Mouse (Mus musculus) monocyte, adult 5-6 weeks (primary cell): Measurements from ENCODE around the gene Ifnlr1. TPM values are rescaled to one million over a fixed set of nuclear protein-coding genes. Genes with fewer than 3 reads are reported as not detected.
"Not testable (repeated sequence)": the region's sequence is repeated elsewhere in the genome, so short reads cannot be mapped to it uniquely, and the experiment has no call there.

Experiments used
- ATAC-seq: fragments of 153-309, 156-312 bp; replicated peaks from 2 replicates; pipeline ENCODE4 v1.8.0; 2017; ENCODE audit warnings: mild to moderate bottlenecking; ENCODE audit not compliant: low TSS enrichment, insufficient number of reproducible peaks, severe bottlenecking, poor library complexity, low FRiP score
- total RNA-seq: library from RNA; stranded (forward); fragments of 200-1000, 200-491, 200-594 nt; gene quantifications from 3 replicates; pipeline ENCODE4 v1.2.3, GENCODE M21; 2017

Ifnlr1 gene
- total RNA-seq: 0.53 TPM in 1 of 3 replicates, not detected in the others

GRCm38 (mm10) chr4:135685906-135686567 lies at the start of gene Ifnlr1:
TSS of gene Ifnlr1 (plus strand) at chr4:135686287.
- no peak for ATAC-seq

- ATAC-seq: not testable (repeated sequence)
These were observed 44.6 kb upstream of the Ifnlr1 start for GRCm38 (mm10) chr4:135641302-135642079.

GRCm38 (mm10) chr4:135645022-135645637 lies 41.0 kb upstream of the Ifnlr1 start:
- ATAC-seq: no peak

DNA sequence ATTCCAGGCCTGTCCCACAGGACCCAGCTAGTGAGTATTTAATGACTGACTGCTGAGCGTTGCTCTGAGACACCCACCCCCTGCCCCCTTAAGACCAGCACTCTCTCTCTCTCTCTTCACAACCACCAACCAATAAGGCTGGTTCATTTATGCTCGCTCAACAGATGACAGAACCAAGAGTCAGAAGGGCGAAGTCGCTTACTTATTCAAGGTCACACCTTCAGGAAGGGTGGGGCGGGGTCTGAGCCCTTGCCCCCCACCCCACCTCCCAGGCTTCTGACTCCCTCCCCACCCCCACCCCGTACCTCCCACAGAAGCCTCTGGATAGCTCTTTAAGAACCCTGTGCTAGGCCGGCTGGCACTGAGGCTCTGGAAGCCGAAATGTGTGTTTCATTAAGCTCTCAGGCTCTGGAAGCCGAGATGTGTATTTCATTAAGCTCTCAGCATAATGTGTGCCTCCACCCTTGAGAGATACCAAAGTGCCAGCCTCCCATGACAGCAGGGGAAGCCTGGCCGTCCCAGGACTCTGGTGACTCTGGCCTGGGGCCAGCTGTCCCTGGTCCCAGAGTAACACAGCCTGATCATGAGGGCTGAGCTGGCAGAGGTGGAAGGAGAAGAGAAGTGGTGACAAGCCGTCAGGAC lies 33.0 kb upstream of the Ifnlr1 start:
- ATAC-seq: no peak

DNA sequence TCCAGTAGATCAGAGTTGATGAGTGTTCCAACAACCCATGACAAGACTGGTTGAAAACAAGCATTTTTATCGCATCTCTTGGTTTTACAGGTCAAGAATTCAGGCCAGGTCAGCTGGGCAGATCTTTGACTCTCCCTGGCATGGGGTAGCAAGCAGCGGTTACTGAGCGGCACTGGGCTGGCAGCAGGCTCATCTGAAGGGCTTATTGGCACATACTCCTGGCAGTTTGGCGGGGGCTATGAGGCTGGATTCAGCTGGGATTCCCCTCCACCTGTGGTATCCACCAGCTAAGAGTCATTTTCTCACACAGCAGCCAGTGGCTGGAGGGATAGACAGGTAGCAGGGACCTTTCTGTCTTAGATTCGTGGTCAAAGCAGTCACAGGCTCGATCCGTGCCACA lies 32.1 kb upstream of the Ifnlr1 start:
- no peak for ATAC-seq

GRCm38 (mm10) chr4:135655499-135655898 lies 30.6 kb upstream of the Ifnlr1 start:
- no peak for ATAC-seq

DNA sequence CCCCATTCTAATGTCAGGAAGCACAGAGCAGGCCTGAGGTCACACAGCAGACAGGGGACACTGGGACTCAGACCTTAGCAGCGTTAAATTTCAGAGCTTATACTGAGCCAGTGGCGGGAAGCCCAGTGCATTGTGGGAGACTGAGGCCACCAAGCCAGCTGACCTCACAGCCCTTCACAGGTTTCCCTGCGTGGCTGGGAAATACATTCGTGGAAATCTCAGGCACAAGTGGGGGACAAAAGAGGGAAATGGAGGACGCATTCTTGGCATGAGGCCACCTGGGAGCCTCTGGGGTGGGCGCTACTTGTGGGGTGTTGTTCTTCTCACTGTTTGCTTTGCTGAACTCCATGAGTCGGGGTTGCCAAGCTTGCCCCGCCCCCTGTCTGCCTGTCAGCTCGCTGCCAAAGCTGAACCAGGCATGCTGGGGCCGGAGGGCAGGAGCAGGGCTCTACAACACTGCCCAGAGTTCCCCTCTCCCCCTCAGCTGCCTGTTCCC lies 29.9 kb upstream of the Ifnlr1 start:
- ATAC-seq: no peak

DNA sequence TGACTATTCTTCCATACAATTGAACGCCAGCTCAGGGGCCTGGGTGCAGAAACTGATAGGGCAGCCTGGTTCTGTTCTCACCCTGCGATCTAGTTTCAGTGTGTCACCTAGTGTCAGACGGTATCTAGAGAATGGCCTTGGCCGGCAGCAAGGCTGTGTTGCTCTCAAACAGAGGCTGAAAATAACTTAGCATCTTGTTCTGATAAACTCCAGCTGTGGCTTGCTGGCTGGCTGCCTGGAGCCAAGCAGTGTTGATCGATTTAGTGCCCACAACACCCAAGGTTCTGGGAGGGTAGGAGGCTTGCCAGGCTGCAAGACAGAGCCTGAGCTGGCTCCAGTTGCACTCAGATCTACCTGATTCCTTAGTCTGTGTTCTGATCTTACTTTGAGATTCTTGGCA lies 27.6 kb upstream of the Ifnlr1 start:
- ATAC-seq: no peak

GRCm38 (mm10) chr4:135658899-135659298 lies 27.2 kb upstream of the Ifnlr1 start:
- ATAC-seq: no peak

- peak; percentile 19; the same call in 1 of the 2 replicates for ATAC-seq
These were observed 24.8 kb upstream of the Ifnlr1 start for GRCm38 (mm10) chr4:135661082-135661809.

DNA sequence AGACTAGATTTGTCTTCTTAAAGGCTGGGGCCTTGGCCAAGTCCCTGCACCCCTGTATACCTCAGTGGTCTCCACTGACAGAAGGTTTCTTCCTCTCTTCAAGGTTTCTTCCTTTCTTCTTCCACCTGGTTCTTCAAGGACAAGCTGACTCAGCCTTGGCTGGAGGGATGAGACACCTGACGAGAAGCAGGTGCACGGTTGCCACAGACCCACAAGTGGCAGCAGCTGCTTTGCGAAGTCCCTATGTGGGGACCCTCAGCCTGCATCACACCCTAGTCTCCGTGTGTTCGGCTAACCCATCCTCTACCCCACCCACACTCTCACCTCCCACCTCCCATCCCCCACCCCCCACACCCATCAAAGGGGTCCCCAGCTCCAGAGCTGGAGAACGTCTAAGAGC lies 24.1 kb upstream of the Ifnlr1 start:
- ATAC-seq: no peak

GRCm38 (mm10) chr4:135664656-135665055 lies 21.4 kb upstream of the Ifnlr1 start:
- ATAC-seq: no peak

DNA sequence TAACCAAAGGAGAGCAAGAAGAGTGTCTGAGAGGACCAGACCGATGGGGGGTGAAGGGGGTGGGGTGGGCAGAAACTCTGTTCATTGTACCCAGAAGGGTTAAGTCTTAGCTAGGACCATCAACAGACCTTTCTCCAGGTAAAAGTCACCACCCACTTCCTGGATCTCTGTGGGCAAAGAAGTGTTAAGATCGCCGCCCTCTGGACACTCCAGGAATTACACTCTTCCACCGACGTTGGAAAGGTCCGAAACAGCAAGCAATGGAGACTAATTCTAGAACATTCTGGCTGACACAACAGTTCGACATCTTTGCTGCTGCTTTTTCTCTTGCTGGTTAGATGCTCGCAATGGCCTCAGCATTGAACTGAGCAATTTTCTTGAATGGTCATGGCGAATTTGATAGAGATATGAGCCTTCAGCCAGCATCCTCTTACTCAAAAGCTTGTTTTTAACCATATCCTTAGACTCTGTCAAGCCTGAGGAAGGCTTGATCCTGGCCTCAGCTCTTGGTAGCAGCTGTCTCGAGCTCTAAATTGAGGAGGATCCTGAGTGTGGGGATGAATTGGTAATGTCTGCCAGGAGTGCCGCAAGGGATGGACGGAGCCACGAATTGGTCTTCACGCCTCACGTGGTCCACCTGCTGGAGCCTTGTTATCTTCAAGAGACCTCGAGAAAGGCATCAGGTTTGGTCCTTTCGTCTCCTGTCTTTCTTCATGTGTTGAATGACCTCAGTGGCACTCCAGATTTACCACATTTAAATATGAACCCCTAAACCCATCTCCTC lies 19.7 kb upstream of the Ifnlr1 start:
- no peak for ATAC-seq

- ATAC-seq: peak; percentile 72; the same call in 1 of the 2 replicates
These were observed 18.7 kb upstream of the Ifnlr1 start for GRCm38 (mm10) chr4:135667266-135667844.

GRCm38 (mm10) chr4:135673507-135673906 lies 12.6 kb upstream of the Ifnlr1 start:
- ATAC-seq: no peak

- ATAC-seq: no peak
These were observed 11.1 kb upstream of the Ifnlr1 start for GRCm38 (mm10) chr4:135674993-135675392.

GRCm38 (mm10) chr4:135676476-135676875 lies 9.6 kb upstream of the Ifnlr1 start:
- no peak for ATAC-seq
